In the genomic region with DNA sequence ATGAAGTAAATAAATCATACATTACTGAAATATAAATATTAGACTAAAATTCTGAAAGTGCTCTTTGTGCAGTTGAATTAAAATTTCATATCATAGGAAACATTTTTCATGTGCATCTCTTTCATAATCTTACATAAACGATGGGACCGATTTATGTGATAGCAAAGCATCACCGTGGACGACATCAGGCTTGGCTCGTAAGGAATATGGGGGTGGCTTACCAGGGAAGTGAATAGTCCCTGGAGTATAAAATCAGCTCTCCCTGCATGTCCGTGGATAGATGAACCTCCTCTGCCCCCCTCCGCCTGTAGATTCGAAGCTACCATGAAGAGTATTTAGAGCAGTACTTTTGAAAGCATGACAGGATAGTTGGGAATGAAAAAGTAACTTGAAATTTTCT, we compare ENCODE assay signal across 17 mouse cellular contexts.
"Had no signal": no experiment of that assay in that cellular context is flagged by ENCODE, and none has a peak within 500 bp of the region (broad histone marks: within the 10 kb centered on the region; RNA-seq: fewer than 3 reads in every experiment).

No protein-coding gene starts in this region.

- H3K27me3 ChIP-seq: liver, embryonic 15.5 days; midbrain, embryonic 12.5 days; neural tube, embryonic 13.5 days; neural tube, embryonic 15.5 days had no signal

- H3K27ac ChIP-seq: liver, embryonic 15.5 days; midbrain, embryonic 10.5 days; midbrain, embryonic 12.5 days; neural tube, embryonic 13.5 days; neural tube, embryonic 15.5 days had no signal

- H3K4me1 ChIP-seq: midbrain, embryonic 12.5 days had no signal

- DNase-seq: lung, adult 18-20 months; lung, embryonic 14.5 days; lung, postnatal 10 days; lung, postnatal 4 days; midbrain, embryonic 14.5 days; retina, postnatal 1 day; right cerebral cortex, postnatal 14 days; spleen, adult 18-20 months; thymus, adult 2 months; thymus, postnatal 25 days; thymus, postnatal 4 days had no signal

- H3K4me3 ChIP-seq: liver, embryonic 15.5 days; midbrain, embryonic 10.5 days; midbrain, embryonic 12.5 days; myocyte; neural tube, embryonic 13.5 days; neural tube, embryonic 15.5 days had no signal
